Mouse (Mus musculus): ENCODE data around the gene 4930452B06Rik. TPM values are rescaled to one million over a fixed set of nuclear protein-coding genes. Genes with fewer than 3 reads are reported as not detected.

4930452B06Rik gene
- polyA plus RNA-seq, 1 experiment from 2014 or later: 8.4 TPM

- H3K9me3 ChIP-seq (replicated peaks; ENCODE audit: low read length): no peaks in the 10 kb centered on the region
- H3K4me1 ChIP-seq (replicated peaks; ENCODE audit: insufficient read depth, low read length): no peaks in the 10 kb centered on the region
- H3K4me2 ChIP-seq (ENCODE audit: low read length): no peak overlapping the region
- ATAC-seq (replicated peaks; ENCODE audit: low FRiP score, low read depth): no peak
- no peak for DNase-seq (ENCODE audit: low spot score)
- no peak overlapping the region for H3K9ac ChIP-seq (ENCODE audit: low read depth, low read length)
- TF ChIP-seq CTCF (IDR thresholded peaks at IDR 0.05; ENCODE audit: low read depth): no peak
- no peaks in the 10 kb centered on the region for H3K36me3 ChIP-seq (ENCODE audit: insufficient read depth, low read length)
- H3K27me3 ChIP-seq (ENCODE audit: insufficient read depth, low read length): no peaks in the 10 kb centered on the region
- no peak overlapping the region for H3K27ac ChIP-seq
- 97% methylated on average over 1 of the region's 1 CpGs for WGBS
- no peak overlapping the region for H3K4me3 ChIP-seq (replicated peaks; ENCODE audit: low read depth, low read length)
Measured at GRCm38 (mm10) chr14:8447352-8447751, 218.7 kb downstream of the 4930452B06Rik start.

- no peak overlapping the region for H3K9ac ChIP-seq (ENCODE audit: low read depth, low read length)
- no peak overlapping the region for H3K4me3 ChIP-seq (replicated peaks; ENCODE audit: low read depth, low read length)
- no peak overlapping the region for H3K4me2 ChIP-seq (ENCODE audit: low read length)
- H3K36me3 ChIP-seq (ENCODE audit: insufficient read depth, low read length): no peaks in the 10 kb centered on the region
- H3K4me1 ChIP-seq (replicated peaks; ENCODE audit: insufficient read depth, low read length): no peaks in the 10 kb centered on the region
- H3K27me3 ChIP-seq (ENCODE audit: insufficient read depth, low read length): no peaks in the 10 kb centered on the region
- no peak overlapping the region for H3K27ac ChIP-seq
- WGBS: 87% methylated on average over 2 of the region's 2 CpGs
- H3K9me3 ChIP-seq (replicated peaks; ENCODE audit: low read length): no peaks in the 10 kb centered on the region
- no peak for ATAC-seq (replicated peaks; ENCODE audit: low FRiP score, low read depth)
- no peak for TF ChIP-seq CTCF (IDR thresholded peaks at IDR 0.05; ENCODE audit: low read depth)
- DNase-seq (ENCODE audit: low spot score): no peak
Measured at GRCm38 (mm10) chr14:8444363-8444762, 221.7 kb downstream of the 4930452B06Rik start.

- DNase-seq (ENCODE audit: low spot score): no peak
- H3K27ac ChIP-seq: no peak overlapping the region
- H3K4me3 ChIP-seq (replicated peaks; ENCODE audit: low read depth, low read length): no peak overlapping the region
- TF ChIP-seq CTCF (IDR thresholded peaks at IDR 0.05; ENCODE audit: low read depth): no peak
- H3K4me1 ChIP-seq (replicated peaks; ENCODE audit: insufficient read depth, low read length): no peaks in the 10 kb centered on the region
- no peak overlapping the region for H3K9ac ChIP-seq (ENCODE audit: low read depth, low read length)
- ATAC-seq (replicated peaks; ENCODE audit: low FRiP score, low read depth): no peak
- 60% methylated on average over 3 of the region's 3 CpGs for WGBS
- no peak overlapping the region for H3K4me2 ChIP-seq (ENCODE audit: low read length)
- no peaks in the 10 kb centered on the region for H3K36me3 ChIP-seq (ENCODE audit: insufficient read depth, low read length)
- H3K27me3 ChIP-seq (ENCODE audit: insufficient read depth, low read length): no peaks in the 10 kb centered on the region
- H3K9me3 ChIP-seq (replicated peaks; ENCODE audit: low read length): no peaks in the 10 kb centered on the region
Measured at GRCm38 (mm10) chr14:8442691-8443090, 223.3 kb downstream of the 4930452B06Rik start.

GRCm38 (mm10) chr14:8441623-8442022 lies 224.4 kb downstream of the 4930452B06Rik start:
- Histone ChIP-seq H3K27me3 (ENCODE audit: insufficient read depth, low read length) (no peaks in the 10 kb centered on the region), H3K4me2 (ENCODE audit: low read length) (no peak overlapping the region), H3K36me3 (ENCODE audit: insufficient read depth, low read length) (no peaks in the 10 kb centered on the region), H3K9me3 (replicated peaks; ENCODE audit: low read length) (no peaks in the 10 kb centered on the region), H3K9ac (ENCODE audit: low read depth, low read length) (no peak overlapping the region), H3K4me1 (replicated peaks; ENCODE audit: insufficient read depth, low read length) (no peaks in the 10 kb centered on the region), H3K4me3 (replicated peaks; ENCODE audit: low read depth, low read length) (no peak overlapping the region), H3K27ac (no peak overlapping the region)
- WGBS: 17% methylated on average over 3 of the region's 3 CpGs
- no peak for TF ChIP-seq CTCF (IDR thresholded peaks at IDR 0.05; ENCODE audit: low read depth)
- no peak for DNase-seq (ENCODE audit: low spot score)
- ATAC-seq (replicated peaks; ENCODE audit: low FRiP score, low read depth): no peak

- no peak overlapping the region for H3K9ac ChIP-seq (ENCODE audit: low read depth, low read length)
- H3K4me1 ChIP-seq (replicated peaks; ENCODE audit: insufficient read depth, low read length): no peaks in the 10 kb centered on the region
- no peak overlapping the region for H3K27ac ChIP-seq
- 46% methylated on average over 6 of the region's 6 CpGs for WGBS
- no peaks in the 10 kb centered on the region for H3K36me3 ChIP-seq (ENCODE audit: insufficient read depth, low read length)
- ATAC-seq (replicated peaks; ENCODE audit: low FRiP score, low read depth) (peak; percentile 36), DNase-seq (ENCODE audit: low spot score) (peak; percentile 38)
- TF ChIP-seq CTCF (IDR thresholded peaks at IDR 0.05; ENCODE audit: low read depth): no peak
- no peaks in the 10 kb centered on the region for H3K9me3 ChIP-seq (replicated peaks; ENCODE audit: low read length)
- no peak overlapping the region for H3K4me3 ChIP-seq (replicated peaks; ENCODE audit: low read depth, low read length)
- H3K27me3 ChIP-seq (ENCODE audit: insufficient read depth, low read length): no peaks in the 10 kb centered on the region
- H3K4me2 ChIP-seq (ENCODE audit: low read length): no peak overlapping the region
Measured at GRCm38 (mm10) chr14:8430611-8431230, 235.3 kb downstream of the 4930452B06Rik start.

GRCm38 (mm10) chr14:8429767-8430166 lies 236.3 kb downstream of the 4930452B06Rik start:
- Histone ChIP-seq H3K9ac (ENCODE audit: low read depth, low read length) (no peak overlapping the region), H3K9me3 (replicated peaks; ENCODE audit: low read length) (no peaks in the 10 kb centered on the region), H3K27me3 (ENCODE audit: insufficient read depth, low read length) (no peaks in the 10 kb centered on the region), H3K4me1 (replicated peaks; ENCODE audit: insufficient read depth, low read length) (no peaks in the 10 kb centered on the region), H3K4me2 (ENCODE audit: low read length) (no peak overlapping the region), H3K27ac (no peak overlapping the region), H3K36me3 (ENCODE audit: insufficient read depth, low read length) (no peaks in the 10 kb centered on the region), H3K4me3 (replicated peaks; ENCODE audit: low read depth, low read length) (no peak overlapping the region)
- WGBS: 71% methylated on average over 2 of the region's 2 CpGs
- DNase-seq (ENCODE audit: low spot score): no peak
- no peak for TF ChIP-seq CTCF (IDR thresholded peaks at IDR 0.05; ENCODE audit: low read depth)
- no peak for ATAC-seq (replicated peaks; ENCODE audit: low FRiP score, low read depth)

- H3K9me3 ChIP-seq (replicated peaks; ENCODE audit: low read length): no peaks in the 10 kb centered on the region
- no peak overlapping the region for H3K27ac ChIP-seq
- WGBS: 85% methylated on average over 3 of the region's 3 CpGs
- H3K36me3 ChIP-seq (ENCODE audit: insufficient read depth, low read length): no peaks in the 10 kb centered on the region
- H3K27me3 ChIP-seq (ENCODE audit: insufficient read depth, low read length): no peaks in the 10 kb centered on the region
- ATAC-seq (replicated peaks; ENCODE audit: low FRiP score, low read depth) (no peak), DNase-seq (ENCODE audit: low spot score) (no peak)
- no peak for TF ChIP-seq CTCF (IDR thresholded peaks at IDR 0.05; ENCODE audit: low read depth)
- no peak overlapping the region for H3K9ac ChIP-seq (ENCODE audit: low read depth, low read length)
- no peaks in the 10 kb centered on the region for H3K4me1 ChIP-seq (replicated peaks; ENCODE audit: insufficient read depth, low read length)
- no peak overlapping the region for H3K4me3 ChIP-seq (replicated peaks; ENCODE audit: low read depth, low read length)
- no peak overlapping the region for H3K4me2 ChIP-seq (ENCODE audit: low read length)
Measured at GRCm38 (mm10) chr14:8422833-8423232, 243.2 kb downstream of the 4930452B06Rik start.

All from kidney, postnatal 0 days (tissue).